Mouse (Mus musculus) kidney, embryonic 15.5 days (tissue): Measurements from ENCODE around the gene Pcolce2. TPM values are rescaled to one million over a fixed set of nuclear protein-coding genes. Genes with fewer than 3 reads are reported as not detected.
"Not testable (repeated sequence)": the region's sequence is repeated elsewhere in the genome, so short reads cannot be mapped to it uniquely, and the experiment has no call there.

ENCODE experiments used
- ATAC-seq: fragments of 200-750 bp; cut with Nextera tagmentation; replicated peaks from 2 replicates; pipeline ENCODE4 v1.8.0; 2017; ENCODE audit warnings: moderate TSS enrichment; ENCODE audit not compliant: low FRiP score
- H3K27ac ChIP-seq: fragments of 300-500 bp; sonication (generic); 2 replicates; pipeline ENCODE4 v1.5.1; 2015; ENCODE audit warnings: mild to moderate bottlenecking, inconsistent platforms
- H3K27me3 ChIP-seq: fragments of 300-500 bp; sonication (generic); 2 replicates; pipeline ENCODE4 v1.6.1; 2015; ENCODE audit warnings: inconsistent platforms
- H3K36me3 ChIP-seq: fragments of 300-500 bp; sonication (generic); 2 replicates; pipeline ENCODE4 v1.6.1; 2015; ENCODE audit warnings: inconsistent platforms
- H3K4me1 ChIP-seq: fragments of 300-500 bp; sonication (generic); 2 replicates; pipeline ENCODE4 v1.6.1; 2015; ENCODE audit warnings: inconsistent platforms
- H3K4me2 ChIP-seq: fragments of 300-500 bp; sonication (generic); 2 replicates; pipeline ENCODE4 v1.6.1; 2015; ENCODE audit warnings: moderate library complexity, mild to moderate bottlenecking, inconsistent platforms
- H3K4me3 ChIP-seq: fragments of 300-500 bp; sonication (generic); replicated peaks from 2 replicates; pipeline ENCODE4 v1.5.1; 2015; ENCODE audit warnings: mild to moderate bottlenecking, inconsistent platforms
- H3K9ac ChIP-seq: fragments of 300-500 bp; sonication (generic); 2 replicates; pipeline ENCODE4 v1.6.1; 2015; ENCODE audit warnings: mild to moderate bottlenecking, inconsistent platforms
- H3K9me3 ChIP-seq: fragments of 300-500 bp; sonication (generic); replicated peaks from 2 replicates; pipeline ENCODE4 v1.6.1; 2016; ENCODE audit warnings: inconsistent platforms
- WGBS: fragments of 180-500 bp; shearing (Covaris S2); methylation state at CpG from one replicate; pipeline ENCODE4 v1.1.7; 2015; ENCODE audit warnings: mixed read lengths; 5-methylcytosine and 5-hydroxymethylcytosine counted together
- polyA plus RNA-seq: library from polyadenylated mRNA; unstranded; fragments of >200 nt; fragmentation: Nextera tagmentation; extraction: Ambion mirVana; gene quantifications from 2 replicates; pipeline ENCODE4 v1.2.1, GENCODE M21; 2015

Gene Pcolce2
- polyA plus RNA-seq, 1 experiment from 2014 or later, result 1.2 TPM

GRCm38 (mm10) chr9:95614861-95615615 lies 22.4 kb upstream of the Pcolce2 start:
- Histone ChIP-seq H3K4me2 (no peak overlapping the region), H3K4me1 (no peaks in the 10 kb centered on the region), H3K27me3 (no peaks in the 10 kb centered on the region), H3K4me3 (no peak overlapping the region), H3K27ac (no peak overlapping the region), H3K9me3 (no peaks in the 10 kb centered on the region), H3K9ac (no peak overlapping the region), H3K36me3 (no peaks in the 10 kb centered on the region)
- ATAC-seq, result no peak
- 54% methylated on average over 14 of the region's 14 CpGs for WGBS

GRCm38 (mm10) chr9:95615961-95616360 lies 21.4 kb upstream of the Pcolce2 start:
- no peak for ATAC-seq
- H3K9ac ChIP-seq, result no peak overlapping the region
- WGBS, result 75% methylated on average over 3 of the region's 3 CpGs
- no peak overlapping the region for H3K27ac ChIP-seq
- no peaks in the 10 kb centered on the region for H3K36me3 ChIP-seq
- no peak overlapping the region for H3K4me3 ChIP-seq
- no peak overlapping the region for H3K4me2 ChIP-seq
- H3K27me3 ChIP-seq, result no peaks in the 10 kb centered on the region
- H3K4me1 ChIP-seq, result no peaks in the 10 kb centered on the region
- H3K9me3 ChIP-seq, result no peaks in the 10 kb centered on the region

GRCm38 (mm10) chr9:95618572-95618971 lies 18.8 kb upstream of the Pcolce2 start:
- no peaks in the 10 kb centered on the region for H3K27me3 ChIP-seq
- ATAC-seq, result no peak
- no peaks in the 10 kb centered on the region for H3K4me1 ChIP-seq
- H3K9me3 ChIP-seq, result no peaks in the 10 kb centered on the region
- no peak overlapping the region for H3K27ac ChIP-seq
- no peak overlapping the region for H3K4me3 ChIP-seq
- no peak overlapping the region for H3K4me2 ChIP-seq
- no peak overlapping the region for H3K9ac ChIP-seq
- WGBS, result 92% methylated on average over 1 of the region's 1 CpGs
- no peaks in the 10 kb centered on the region for H3K36me3 ChIP-seq

GRCm38 (mm10) chr9:95624072-95624471 lies 13.3 kb upstream of the Pcolce2 start:
- WGBS, result 79% methylated on average over 3 of the region's 3 CpGs

GRCm38 (mm10) chr9:95628439-95628948 lies 8.9 kb upstream of the Pcolce2 start:
- H3K27ac ChIP-seq, result no peak overlapping the region
- no peak overlapping the region for H3K9ac ChIP-seq
- no peaks in the 10 kb centered on the region for H3K9me3 ChIP-seq
- ATAC-seq, result no peak
- no peak overlapping the region for H3K4me3 ChIP-seq
- no peak overlapping the region for H3K4me2 ChIP-seq
- H3K4me1 ChIP-seq, result no peaks in the 10 kb centered on the region
- H3K36me3 ChIP-seq, result no peaks in the 10 kb centered on the region
- H3K27me3 ChIP-seq, result no peaks in the 10 kb centered on the region
- WGBS, result 78% methylated on average over 6 of the region's 6 CpGs

More at GRCm38 (mm10) chr9:95624072-95624471, 13.3 kb upstream of the Pcolce2 start:
- H3K4me3 ChIP-seq, result no peak overlapping the region
- no peak overlapping the region for H3K4me2 ChIP-seq
- H3K27me3 ChIP-seq, result no peaks in the 10 kb centered on the region
- no peaks in the 10 kb centered on the region for H3K9me3 ChIP-seq
- H3K36me3 ChIP-seq, result no peaks in the 10 kb centered on the region
- no peak for ATAC-seq
- no peak overlapping the region for H3K9ac ChIP-seq
- no peak overlapping the region for H3K27ac ChIP-seq
- H3K4me1 ChIP-seq, result no peaks in the 10 kb centered on the region

GRCm38 (mm10) chr9:95629561-95629960 lies 7.8 kb upstream of the Pcolce2 start:
- H3K27me3 ChIP-seq, H3K36me3 ChIP-seq, H3K4me2 ChIP-seq, H3K9ac ChIP-seq, H3K4me3 ChIP-seq, H3K27ac ChIP-seq, ATAC-seq, H3K9me3 ChIP-seq, H3K4me1 ChIP-seq: not testable (repeated sequence)
- 80% methylated on average over 2 of the region's 2 CpGs for WGBS

GRCm38 (mm10) chr9:95636395-95636794 lies 1.0 kb upstream of the Pcolce2 start:
- H3K9me3 ChIP-seq, result no peaks in the 10 kb centered on the region
- H3K27ac ChIP-seq, result no peak overlapping the region
- H3K4me1 ChIP-seq, result peaks cover 12% of the 10 kb centered on the region; the same call in 1 of the 2 replicates
- H3K4me3 ChIP-seq, result peak overlapping the region; percentile 55; the same call in 1 of the 2 replicates
- no peak for ATAC-seq
- H3K4me2 ChIP-seq, result peak overlapping the region; percentile 97
- no peak overlapping the region for H3K9ac ChIP-seq
- no peaks in the 10 kb centered on the region for H3K36me3 ChIP-seq
- peaks cover 57% of the 10 kb centered on the region for H3K27me3 ChIP-seq
- 78% methylated on average over 4 of the region's 4 CpGs for WGBS

GRCm38 (mm10) chr9:95639919-95640318 lies 2.5 kb downstream of the Pcolce2 start:
- no peak for ATAC-seq
- peaks cover 49% of the 10 kb centered on the region for H3K27me3 ChIP-seq
- WGBS, result 25% methylated on average over 4 of the region's 4 CpGs

GRCm38 (mm10) chr9:95645926-95646325 lies 8.5 kb downstream of the Pcolce2 start:
- Histone ChIP-seq H3K4me3 (no peak overlapping the region), H3K4me2 (no peak overlapping the region), H3K4me1 (no peaks in the 10 kb centered on the region), H3K9me3 (no peaks in the 10 kb centered on the region), H3K27me3 (no peaks in the 10 kb centered on the region), H3K36me3 (no peaks in the 10 kb centered on the region), H3K9ac (no peak overlapping the region), H3K27ac (no peak overlapping the region)
- 92% methylated on average over 8 of the region's 8 CpGs for WGBS
- no peak for ATAC-seq

More at GRCm38 (mm10) chr9:95639919-95640318, 2.5 kb downstream of the Pcolce2 start:
- no peaks in the 10 kb centered on the region for H3K9me3 ChIP-seq
- no peak overlapping the region for H3K4me2 ChIP-seq
- no peak overlapping the region for H3K4me3 ChIP-seq
- H3K9ac ChIP-seq, result no peak overlapping the region
- no peak overlapping the region for H3K27ac ChIP-seq
- peaks cover 12% of the 10 kb centered on the region; the same call in 1 of the 2 replicates for H3K4me1 ChIP-seq
- no peaks in the 10 kb centered on the region for H3K36me3 ChIP-seq

- ATAC-seq, result no peak
- Histone ChIP-seq H3K9ac (no peak overlapping the region), H3K4me3 (no peak overlapping the region), H3K36me3 (no peaks in the 10 kb centered on the region), H3K4me2 (no peak overlapping the region), H3K4me1 (no peaks in the 10 kb centered on the region), H3K27me3 (no peaks in the 10 kb centered on the region), H3K27ac (no peak overlapping the region), H3K9me3 (no peaks in the 10 kb centered on the region)
- WGBS, result 90% methylated on average over 6 of the region's 6 CpGs
Measured at GRCm38 (mm10) chr9:95653363-95653762, 16.0 kb downstream of the Pcolce2 start.

GRCm38 (mm10) chr9:95654356-95654755 lies 17.0 kb downstream of the Pcolce2 start:
- H3K36me3 ChIP-seq, result no peaks in the 10 kb centered on the region
- H3K27me3 ChIP-seq, result no peaks in the 10 kb centered on the region
- H3K27ac ChIP-seq, result no peak overlapping the region
- H3K4me2 ChIP-seq, result no peak overlapping the region
- no peaks in the 10 kb centered on the region for H3K4me1 ChIP-seq
- WGBS, result 89% methylated on average over 5 of the region's 5 CpGs
- H3K9me3 ChIP-seq, result no peaks in the 10 kb centered on the region
- no peak overlapping the region for H3K9ac ChIP-seq
- no peak for ATAC-seq
- no peak overlapping the region for H3K4me3 ChIP-seq

GRCm38 (mm10) chr9:95657941-95658340 lies 20.5 kb downstream of the Pcolce2 start:
- H3K9ac ChIP-seq, result no peak overlapping the region
- no peak overlapping the region for H3K4me2 ChIP-seq
- H3K9me3 ChIP-seq, result no peaks in the 10 kb centered on the region
- H3K4me3 ChIP-seq, result no peak overlapping the region
- H3K4me1 ChIP-seq, result no peaks in the 10 kb centered on the region
- no peak for ATAC-seq
- no peaks in the 10 kb centered on the region for H3K36me3 ChIP-seq
- WGBS, result 82% methylated on average over 2 of the region's 2 CpGs
- no peak overlapping the region for H3K27ac ChIP-seq
- H3K27me3 ChIP-seq, result no peaks in the 10 kb centered on the region
